Mouse (Mus musculus): ENCODE data around the gene Snapc2.
A peak's percentile ranks its signal among the peaks of the same experiment; 100 is the strongest.
"Not testable (repeated sequence)": the region's sequence is repeated elsewhere in the genome, so short reads cannot be mapped to it uniquely, and the experiment has no call there.

Gene Snapc2

GRCm38 (mm10) chr8:4238434-4239192, 14.3 kb upstream of the Snapc2 start, which contains the start of the genes Map2k7 and Gm49320:
Gene Map2k7 (plus strand): TSS chr8:4238740.
Gene Gm49320 (plus strand): TSS chr8:4238865.
- DNase-seq = peak; percentile 100

DNA sequence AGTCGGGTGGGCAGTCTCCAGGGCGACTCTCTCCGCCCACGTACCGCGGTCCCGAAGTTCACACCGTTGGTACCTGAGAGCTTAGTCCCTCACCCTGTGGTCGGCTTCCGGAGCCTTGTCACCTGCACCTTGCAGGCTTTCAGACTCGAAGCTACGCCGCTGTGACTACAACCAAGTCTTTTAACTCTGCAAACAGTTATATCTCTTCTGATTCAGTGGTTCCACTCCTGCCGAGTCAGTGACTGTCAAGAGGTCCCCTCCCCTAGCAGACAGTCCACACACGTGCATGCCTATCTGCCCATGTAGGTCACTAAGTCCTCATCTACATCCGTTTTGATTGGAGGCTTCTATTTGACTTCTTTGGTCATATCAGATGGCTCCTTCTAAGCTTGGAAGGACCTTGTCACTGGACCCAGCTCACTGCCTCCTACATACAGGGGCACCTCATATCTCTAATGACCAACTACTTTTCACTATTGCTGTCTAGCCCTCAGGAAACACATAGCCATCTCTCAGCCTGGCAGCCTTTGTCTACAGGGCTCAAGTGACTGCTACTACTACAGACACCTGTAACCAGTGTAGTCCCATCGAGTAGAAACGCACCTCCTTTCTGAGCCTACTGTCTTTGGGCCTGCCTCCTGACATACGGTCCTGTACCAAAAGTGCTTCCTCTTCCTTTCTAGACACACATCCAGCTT, 13.5 kb upstream of the Snapc2 start:
- DNase-seq = no peak

DNA sequence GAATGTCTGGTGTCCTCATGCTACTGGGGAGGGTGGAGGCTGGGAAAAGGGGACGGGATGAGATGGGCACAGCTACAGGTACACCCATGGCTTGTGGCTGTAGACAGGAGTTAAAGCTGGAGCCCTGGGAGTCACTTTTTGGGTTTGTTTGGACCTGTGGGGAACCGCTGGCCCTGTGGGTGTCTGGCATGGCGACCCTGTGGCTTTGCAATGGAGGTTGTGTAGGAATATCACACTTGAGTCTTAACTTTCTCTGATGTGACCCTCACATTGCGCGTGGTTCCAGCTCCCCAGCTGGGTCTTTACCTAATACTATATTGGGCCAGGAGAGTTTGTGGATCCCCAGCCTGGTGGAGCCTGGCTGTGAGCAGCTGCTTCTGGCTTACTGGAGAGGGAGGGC, 7.8 kb upstream of the Snapc2 start:
- no peak for DNase-seq

DNA sequence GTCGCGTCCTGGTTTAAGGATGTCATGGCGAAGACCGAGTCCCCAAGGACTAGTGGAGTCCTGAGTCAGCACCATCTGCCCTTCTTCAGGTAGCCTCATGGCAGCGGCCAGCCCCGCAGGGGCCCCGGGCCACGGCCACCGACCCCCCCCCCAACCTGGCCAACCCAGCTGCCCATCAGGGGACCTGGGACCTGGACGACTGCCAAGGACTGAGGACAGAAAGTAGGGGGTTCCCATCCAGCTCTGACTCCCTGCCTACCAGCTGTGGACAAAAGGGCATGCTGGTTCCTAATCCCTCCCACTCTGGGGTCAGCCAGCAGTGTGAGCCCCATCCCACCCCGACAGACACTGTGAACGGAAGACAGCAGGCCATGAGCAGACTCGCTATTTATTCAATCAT, 7.1 kb upstream of the Snapc2 start:
- DNase-seq = no peak

DNA sequence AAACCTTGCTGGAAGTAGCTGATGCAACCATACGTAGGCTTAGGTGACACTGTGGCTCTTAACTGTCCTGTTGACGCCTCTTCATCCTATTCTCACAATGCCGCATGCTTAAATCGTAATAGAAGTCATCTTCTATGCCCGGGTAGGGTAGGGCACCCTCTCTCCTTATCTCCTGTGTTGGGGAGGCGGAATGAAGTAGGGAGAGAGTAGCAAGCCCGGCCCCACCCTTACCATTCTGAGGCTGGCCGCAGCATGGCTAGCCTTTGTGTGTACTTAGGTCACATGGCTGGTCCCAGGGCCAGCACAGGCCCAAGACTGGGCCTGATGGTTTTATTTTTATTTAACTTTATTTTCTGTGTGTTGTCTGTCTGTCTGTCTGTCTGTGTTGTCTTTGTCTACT, 5.6 kb upstream of the Snapc2 start:
- no peak for DNase-seq

DNA sequence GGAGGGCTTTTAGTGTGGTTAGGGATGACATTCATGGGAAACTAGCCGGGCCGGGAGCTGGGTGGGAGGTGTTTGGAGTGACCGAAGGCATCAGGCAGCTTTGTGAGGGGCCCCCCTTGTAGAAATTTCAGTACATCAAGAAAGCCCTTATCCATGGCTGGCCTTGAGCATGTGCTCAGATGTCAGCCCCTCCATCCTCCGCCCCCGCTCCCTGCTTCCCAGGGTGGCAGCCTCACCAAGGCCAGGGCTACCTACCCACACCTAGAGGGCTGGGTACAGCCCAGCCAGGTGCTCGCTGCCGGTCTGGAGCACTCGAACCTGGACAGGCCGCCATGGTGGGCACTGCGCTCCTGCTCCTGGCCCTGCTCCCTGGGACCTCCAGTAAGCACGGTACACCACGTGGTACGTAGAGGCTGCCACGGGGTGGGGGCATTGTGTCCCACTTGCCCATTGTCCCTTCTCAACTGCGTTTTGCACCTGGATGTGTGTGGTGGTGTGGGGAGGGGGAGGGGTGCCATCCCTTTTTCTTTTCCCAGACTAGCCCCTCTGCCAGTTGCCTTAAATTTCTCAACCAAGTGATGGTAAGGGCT, 4.8 kb upstream of the Snapc2 start, which contains the start of gene Tgfbr3l:
Gene Tgfbr3l, plus strand, starts transcription at position 264 of the 590 bp plus-strand sequence.
- DNase-seq = no peak

DNA sequence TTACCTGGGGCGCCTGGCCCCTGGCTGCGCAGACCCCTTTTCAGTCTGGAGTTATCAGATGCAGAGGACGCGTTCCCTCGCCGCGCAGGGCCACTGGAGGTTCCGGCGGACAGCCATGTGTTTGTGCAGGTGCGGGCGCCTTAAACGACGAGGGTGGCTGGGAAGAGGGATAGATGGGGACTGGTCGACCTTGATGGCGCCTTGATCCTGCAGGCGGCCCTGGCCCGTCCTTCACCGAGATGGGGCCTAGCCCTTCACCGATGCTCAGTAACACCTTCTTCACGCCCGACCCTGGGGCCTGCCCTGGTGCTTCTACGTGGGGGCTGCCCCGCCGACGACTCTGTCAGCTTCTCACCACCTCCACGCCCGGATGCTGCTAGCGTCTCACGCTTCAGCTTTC, 3.7 kb upstream of the Snapc2 start:
- DNase-seq = peak; percentile 66

DNA sequence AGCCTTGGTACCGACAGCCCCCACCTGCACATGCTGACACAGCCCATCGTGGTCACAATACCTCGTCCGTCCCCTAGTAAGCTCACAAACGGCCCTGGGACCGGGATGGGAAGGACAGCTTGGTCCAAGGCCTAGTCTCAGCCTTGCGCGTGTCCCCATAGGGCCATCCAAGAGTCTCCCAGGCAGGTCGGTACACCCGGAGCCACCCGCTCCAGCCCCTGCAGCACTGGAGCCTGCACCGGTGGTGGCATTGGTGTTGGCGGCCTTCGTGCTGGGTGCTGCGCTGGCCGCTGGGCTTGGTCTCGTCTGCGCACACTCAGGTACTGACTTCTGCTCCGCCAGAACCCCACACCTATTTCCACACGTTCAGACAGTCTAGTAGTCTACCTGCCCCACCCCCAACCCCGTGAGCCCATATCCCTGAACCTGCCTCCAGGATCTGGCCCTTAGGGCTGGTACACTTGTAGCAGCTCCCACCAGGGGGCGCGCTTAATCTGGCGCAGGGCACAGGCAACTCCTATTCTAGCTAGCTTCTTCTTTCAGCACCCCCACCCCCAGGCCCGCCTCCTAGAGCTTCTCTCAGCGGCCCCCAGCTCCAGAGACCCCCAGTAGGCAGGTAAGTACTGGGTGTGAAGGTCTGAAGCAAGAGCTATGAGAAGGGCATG, 2.4 kb upstream of the Snapc2 start:
- peak; percentile 87 for DNase-seq

DNA sequence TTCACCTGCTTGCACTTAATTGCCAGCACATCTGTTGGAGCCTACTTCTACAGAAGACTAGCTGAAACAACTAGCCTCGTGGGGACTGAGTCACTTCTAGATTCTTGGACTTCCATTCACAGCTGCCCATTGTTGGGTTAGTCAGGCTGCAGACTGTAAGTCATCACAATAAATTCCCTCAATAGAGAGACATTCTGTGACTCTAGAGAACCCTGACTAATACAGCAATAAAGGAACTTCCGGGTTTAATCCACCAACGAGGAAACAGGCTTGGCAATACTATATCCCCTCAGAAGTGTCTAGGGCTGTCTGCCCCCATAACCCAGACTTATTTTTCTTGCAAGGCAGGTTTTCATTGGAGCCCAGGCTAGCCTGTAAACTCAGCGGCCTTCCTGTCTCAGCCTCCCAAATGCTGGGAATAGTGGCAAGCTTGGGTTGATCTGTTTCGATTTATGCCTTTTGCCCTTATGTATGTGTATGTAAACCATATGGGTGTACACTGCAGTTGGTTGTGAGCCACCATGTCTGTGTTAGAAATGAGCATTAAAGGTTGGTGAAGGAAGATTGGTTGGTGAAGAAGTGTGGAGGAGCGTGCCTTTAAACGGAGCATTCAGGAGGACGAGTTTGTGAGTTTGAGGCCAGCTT, 642 bp upstream of the Snapc2 start:
- no peak for DNase-seq

- no peak for DNase-seq
Observed at GRCm38 (mm10) chr8:4254001-4254400, 1.1 kb downstream of the Snapc2 start.

DNA sequence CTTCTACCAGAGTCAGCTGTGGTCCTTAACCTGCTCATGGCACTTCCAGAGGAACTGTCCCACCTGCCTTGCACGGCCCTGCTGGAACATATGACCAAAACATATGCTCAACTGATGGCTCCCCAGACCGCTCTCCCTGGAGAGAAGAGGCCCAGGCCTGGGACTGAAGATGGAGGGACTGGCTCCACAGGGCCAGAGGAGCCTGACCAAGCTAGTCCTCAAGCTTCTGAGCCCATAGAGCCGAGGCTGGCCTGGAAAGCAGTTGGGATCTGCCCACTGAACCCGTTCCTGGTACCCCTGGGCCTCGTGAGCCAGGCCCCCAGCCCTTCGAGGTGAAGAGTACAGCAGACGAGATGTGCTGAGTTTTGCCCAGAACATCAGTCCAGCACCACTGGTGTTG, 2.6 kb downstream of the Snapc2 start:
- DNase-seq = not testable (repeated sequence)

GRCm38 (mm10) chr8:4256911-4257310, 4.0 kb downstream of the Snapc2 start:
- DNase-seq = no peak

DNA sequence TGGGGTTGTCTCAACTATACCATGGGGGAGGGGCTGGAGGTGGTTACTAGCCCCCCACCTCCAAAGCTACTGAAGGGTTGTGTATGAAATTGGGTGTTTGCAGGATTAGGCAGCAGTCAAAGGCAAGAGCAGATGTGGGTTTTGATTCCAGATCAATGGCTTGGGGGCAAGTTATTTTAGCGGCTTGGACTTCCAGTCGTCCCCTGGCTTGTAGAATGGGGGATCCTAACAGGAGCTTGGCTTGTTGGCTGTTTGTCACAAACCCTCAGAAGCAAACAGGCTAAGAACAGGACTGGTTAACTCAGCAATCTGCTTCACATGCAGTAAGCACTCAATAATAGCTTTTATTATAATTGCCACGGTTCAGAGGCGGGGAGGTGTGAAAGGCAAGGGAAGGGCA, 4.5 kb downstream of the Snapc2 start:
- DNase-seq = no peak

GRCm38 (mm10) chr8:4258233-4258632, 5.4 kb downstream of the Snapc2 start:
- peak; percentile 87 for DNase-seq

DNA sequence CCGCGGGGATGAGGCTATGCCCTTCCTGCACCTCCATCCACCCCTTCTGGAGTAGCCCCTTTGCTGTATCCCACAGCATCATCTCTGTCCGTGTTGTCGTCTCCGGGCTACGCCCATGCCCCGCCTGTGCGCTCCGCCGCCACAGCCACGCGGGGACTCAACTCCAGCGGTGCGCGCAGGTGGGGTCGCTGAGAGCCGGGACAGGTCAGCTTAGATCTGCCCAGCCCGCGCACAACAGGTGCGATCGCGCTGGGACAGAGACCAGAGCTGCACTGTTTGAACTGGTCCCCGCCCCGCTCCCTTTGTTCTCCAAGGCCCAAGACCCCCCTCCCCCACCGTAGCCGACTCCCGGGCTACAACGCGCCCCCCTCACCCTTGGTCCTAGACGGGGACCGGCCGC, 5.8 kb downstream of the Snapc2 start:
- DNase-seq = peak; percentile 86

- peak; percentile 96 for DNase-seq
Observed at GRCm38 (mm10) chr8:4259125-4259804, 6.4 kb downstream of the Snapc2 start, which contains the start of gene Ctxn1. Gene Ctxn1 (minus strand): TSS chr8:4259274.

GRCm38 (mm10) chr8:4259805-4260170, 6.9 kb downstream of the Snapc2 start:
- DNase-seq = no peak

GRCm38 (mm10) chr8:4263105-4263791, 10.4 kb downstream of the Snapc2 start:
- no peak for DNase-seq

GRCm38 (mm10) chr8:4265160-4265914, 12.5 kb downstream of the Snapc2 start:
- DNase-seq = no peak

GRCm38 (mm10) chr8:4267627-4268026, 14.7 kb downstream of the Snapc2 start:
- no peak for DNase-seq

- DNase-seq = no peak
Observed at GRCm38 (mm10) chr8:4269609-4270008, 16.7 kb downstream of the Snapc2 start.
